Mouse (Mus musculus): ENCODE measurements around the gene Ttc17. TPM values are rescaled to one million over a fixed set of nuclear protein-coding genes. Genes with fewer than 3 reads are reported as not detected.

The Ttc17 gene
- total RNA-seq, 4 experiments from 2014 or later = 32.9 to 48.3 (median 40.9) TPM

Small RNAs within 50 kb of the gene (microRNA-seq; reads per million reads assigned to microRNA genes)
- gene Mir670 = 6.5 to 7.5 reads per million in 2 experiments

Other genes starting within 250 kb of the Ttc17 start
- 10 to 100 TPM; 72.1 to 79.2 (median 75.7) TPM for gene Hsd17b12, start 248.7 kb downstream of the Ttc17 start, total RNA-seq (2022)
- 10 to 100 TPM; 58.0 to 60.1 (median 59.0) TPM for gene Api5, start 31.4 kb upstream of the Ttc17 start, total RNA-seq (2022)

All from left cerebral cortex, adult 8-10 months (tissue).